Mouse (Mus musculus) neural tube, embryonic 14.5 days (tissue): ENCODE data around the gene Ttc32. TPM values are rescaled to one million over a fixed set of nuclear protein-coding genes. Genes with fewer than 3 reads are reported as not detected.
A peak's percentile ranks its signal among the peaks of the same experiment; 100 is the strongest.
"Not testable (repeated sequence)": the region's sequence is repeated elsewhere in the genome, so short reads cannot be mapped to it uniquely, and the experiment has no call there.

Experiments
- ATAC-seq: fragments of 200-750 bp; cut with Nextera tagmentation; 2 replicates; pipeline ENCODE4 v1.8.0; 2017; ENCODE audit warnings: low read depth, mild to moderate bottlenecking, moderate TSS enrichment, moderate library complexity
- H3K27ac ChIP-seq: fragments of 300-500 bp; sonication (generic); 2 replicates; pipeline ENCODE4 v1.5.1; 2014; ENCODE audit warnings: low read depth, mild to moderate bottlenecking, control low read depth, low read length, moderate library complexity, mixed read lengths
- H3K27me3 ChIP-seq: fragments of 300-500 bp; sonication (generic); 2 replicates; pipeline ENCODE4 v1.6.1; 2014; ENCODE audit warnings: low read length; ENCODE audit not compliant: control insufficient read depth, insufficient read depth
- H3K36me3 ChIP-seq: fragments of 300-500 bp; sonication (generic); 2 replicates; pipeline ENCODE4 v1.6.1; 2014; ENCODE audit warnings: low read length, mixed read lengths; ENCODE audit not compliant: control insufficient read depth, insufficient read depth
- H3K4me1 ChIP-seq: fragments of 300-500 bp; sonication (generic); 2 replicates; pipeline ENCODE4 v1.6.1; 2014; ENCODE audit warnings: low read length; ENCODE audit not compliant: control insufficient read depth, insufficient read depth
- H3K4me2 ChIP-seq: fragments of 300-500 bp; sonication (generic); 2 replicates; pipeline ENCODE4 v1.6.1; 2014; ENCODE audit warnings: mild to moderate bottlenecking, low read depth, low read length, control low read depth
- H3K4me3 ChIP-seq: fragments of 300-500 bp; sonication (generic); 2 replicates; pipeline ENCODE4 v1.5.1; 2014; ENCODE audit warnings: low read depth, low read length, control low read depth, mixed read lengths
- H3K9ac ChIP-seq: fragments of 300-500 bp; sonication (generic); replicated peaks from 2 replicates; pipeline ENCODE4 v1.6.1; 2014; ENCODE audit warnings: low read depth, mild to moderate bottlenecking, control low read depth, low read length, mixed read lengths
- H3K9me3 ChIP-seq: fragments of 300-500 bp; sonication (generic); 2 replicates; pipeline ENCODE4 v1.6.1; 2016; ENCODE audit warnings: low read length; ENCODE audit not compliant: control insufficient read depth
- WGBS: fragments of 180-500 bp; shearing (Covaris S2); extraction: QIAGEN DNeasy Blood & Tissue Kit; methylation state at CpG from one replicate; pipeline ENCODE4 v1.1.7; 2014; 5-methylcytosine and 5-hydroxymethylcytosine counted together
- polyA plus RNA-seq: library from polyadenylated mRNA; unstranded; fragments of >200 nt; fragmentation: Nextera tagmentation; extraction: Ambion mirVana; gene quantifications from 2 replicates; pipeline ENCODE4 v1.2.1, GENCODE M21; 2014

The Ttc32 gene
- polyA plus RNA-seq, 1 experiment from 2014 or later = 6.9 TPM

DNA sequence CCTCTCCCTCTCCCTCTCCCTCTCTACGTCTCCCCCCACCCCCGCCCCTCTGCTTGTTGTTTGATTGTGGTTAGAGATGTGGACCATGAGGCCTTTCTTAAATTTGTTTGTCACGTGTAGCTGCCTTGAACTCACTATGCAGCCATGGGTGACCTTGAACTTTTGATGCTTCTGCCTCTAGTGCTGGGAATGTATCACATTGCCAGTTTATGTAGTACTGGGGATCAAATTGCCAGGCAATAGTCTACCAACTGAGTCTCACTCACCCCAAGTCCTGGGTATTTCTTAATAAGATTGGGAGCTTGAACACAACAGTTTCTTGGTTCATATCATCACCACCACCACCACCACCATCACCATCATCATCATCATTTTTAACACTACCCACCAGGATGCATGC lies 8.8 kb upstream of the Ttc32 start:
- H3K9me3 ChIP-seq = no peaks in the 10 kb centered on the region
- H3K4me2 ChIP-seq = no peak overlapping the region
- no peak overlapping the region for H3K27ac ChIP-seq
- no peak overlapping the region for H3K4me3 ChIP-seq
- ATAC-seq = no peak
- no peaks in the 10 kb centered on the region for H3K4me1 ChIP-seq
- 70% methylated on average over 3 of the region's 3 CpGs for WGBS
- H3K9ac ChIP-seq = no peak overlapping the region
- no peaks in the 10 kb centered on the region for H3K27me3 ChIP-seq
- 0 out of 2 replicates have a peak, but pooled peaks cover 5% of the 10 kb centered on the region for H3K36me3 ChIP-seq

DNA sequence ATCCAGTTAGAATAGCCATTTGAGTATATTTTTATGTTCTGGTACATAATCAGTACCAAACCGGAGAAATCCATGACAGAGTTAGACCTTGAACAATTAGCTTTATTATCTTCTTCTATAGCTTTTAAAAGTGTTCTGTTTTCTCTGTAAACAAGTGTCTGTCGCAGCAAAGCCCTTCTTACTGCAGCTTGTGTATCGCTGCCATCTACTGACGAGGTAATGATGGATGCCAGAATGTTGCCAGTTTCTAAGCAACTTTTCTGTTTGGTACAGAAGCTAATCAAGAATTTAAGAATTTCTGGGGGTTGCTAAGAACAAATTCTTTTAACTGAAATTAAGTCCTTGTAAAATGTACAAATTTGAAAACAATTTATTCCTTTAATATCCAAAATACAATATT lies 6.8 kb upstream of the Ttc32 start:
- Histone ChIP-seq H3K4me1 (no peaks in the 10 kb centered on the region), H3K9me3 (no peaks in the 10 kb centered on the region), H3K27ac (no peak overlapping the region), H3K27me3 (no peaks in the 10 kb centered on the region), H3K4me3 (no peak overlapping the region), H3K4me2 (no peak overlapping the region), H3K9ac (no peak overlapping the region), H3K36me3 (peaks cover 8% of the 10 kb centered on the region)
- no peak for ATAC-seq
- WGBS = 69% methylated on average over 4 of the region's 4 CpGs

DNA sequence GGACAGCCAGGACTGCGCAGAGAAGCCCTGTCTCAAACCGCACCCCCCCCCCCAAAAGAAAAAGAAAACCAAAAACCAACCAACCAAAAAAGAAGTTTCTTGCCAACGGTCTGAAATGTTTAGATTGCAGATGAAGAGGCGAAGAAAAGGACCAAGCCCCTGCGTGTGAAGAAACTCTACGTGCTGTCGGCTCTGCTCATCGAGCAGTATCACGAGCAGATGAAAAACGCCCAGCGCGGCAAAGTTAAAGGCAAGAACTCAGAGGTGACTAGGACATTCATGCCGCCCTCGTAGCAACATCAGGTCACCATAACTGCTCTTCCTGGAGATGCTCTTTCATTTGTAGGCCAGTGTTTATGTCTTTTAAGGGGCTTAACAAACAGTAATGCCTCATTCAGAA lies 5.7 kb upstream of the Ttc32 start:
- WGBS = 93% methylated on average over 14 of the region's 14 CpGs
- Histone ChIP-seq H3K4me1 (no peaks in the 10 kb centered on the region), H3K9me3 (no peaks in the 10 kb centered on the region), H3K36me3 (peaks cover 4% of the 10 kb centered on the region), H3K9ac (no peak overlapping the region), H3K27me3 (no peaks in the 10 kb centered on the region), H3K27ac (no peak overlapping the region), H3K4me2 (no peak overlapping the region), H3K4me3 (no peak overlapping the region)
- ATAC-seq = no peak

DNA sequence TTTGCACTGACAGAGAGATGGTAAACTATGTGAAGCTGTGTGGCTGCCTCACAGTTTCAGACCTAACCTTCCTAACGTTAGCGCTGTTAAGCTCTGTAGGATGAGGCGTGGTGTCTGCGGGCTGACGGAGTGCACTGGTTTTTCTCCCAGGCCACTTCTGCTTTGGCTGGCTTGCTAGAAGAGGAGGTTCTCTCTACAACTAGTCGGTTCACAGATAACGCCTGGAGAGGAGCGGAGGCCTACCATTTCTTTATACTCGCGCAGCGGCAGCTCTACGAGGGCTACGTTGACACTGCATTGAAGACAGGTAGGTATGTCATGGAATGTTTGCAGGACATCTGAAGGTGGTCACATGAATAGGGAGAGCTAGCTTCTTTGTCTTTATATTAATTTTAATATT lies 5.1 kb upstream of the Ttc32 start:
- Histone ChIP-seq H3K4me3 (no peak overlapping the region), H3K27me3 (no peaks in the 10 kb centered on the region)
- WGBS = 90% methylated on average over 13 of the region's 13 CpGs

DNA sequence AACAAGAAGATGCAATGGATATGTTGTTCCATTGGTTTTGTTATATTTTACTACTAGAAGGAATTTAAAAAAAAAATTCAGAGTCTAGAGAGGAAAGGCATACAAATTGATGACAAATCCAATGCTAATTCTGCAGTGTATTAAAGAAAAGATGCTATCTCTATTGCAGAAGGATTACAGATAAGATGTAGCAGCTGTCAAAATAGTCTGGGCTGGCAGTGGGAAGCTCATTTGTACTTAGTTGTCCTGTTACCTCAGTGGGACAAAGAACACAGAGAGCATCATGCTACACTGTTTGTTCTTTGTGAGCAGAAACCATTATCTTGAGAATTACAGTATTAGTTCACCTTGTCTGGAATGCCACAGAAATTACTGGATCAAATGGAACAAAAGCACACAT lies 3.0 kb upstream of the Ttc32 start:
- Histone ChIP-seq H3K9me3 (no peaks in the 10 kb centered on the region), H3K36me3 (peaks cover 4% of the 10 kb centered on the region), H3K27me3 (no peaks in the 10 kb centered on the region), H3K4me1 (peaks cover 5% of the 10 kb centered on the region; the same call in 1 of the 2 replicates), H3K4me3 (no peak overlapping the region), H3K4me2 (no peak overlapping the region), H3K27ac (no peak overlapping the region), H3K9ac (no peak overlapping the region)
- ATAC-seq = no peak

More for the DNA sequence above, 5.1 kb upstream of the Ttc32 start:
- ATAC-seq = no peak
- no peak overlapping the region for H3K27ac ChIP-seq
- H3K4me1 ChIP-seq = no peaks in the 10 kb centered on the region
- H3K9ac ChIP-seq = no peak overlapping the region
- no peaks in the 10 kb centered on the region for H3K9me3 ChIP-seq
- no peak overlapping the region for H3K4me2 ChIP-seq
- peaks cover 4% of the 10 kb centered on the region for H3K36me3 ChIP-seq

DNA sequence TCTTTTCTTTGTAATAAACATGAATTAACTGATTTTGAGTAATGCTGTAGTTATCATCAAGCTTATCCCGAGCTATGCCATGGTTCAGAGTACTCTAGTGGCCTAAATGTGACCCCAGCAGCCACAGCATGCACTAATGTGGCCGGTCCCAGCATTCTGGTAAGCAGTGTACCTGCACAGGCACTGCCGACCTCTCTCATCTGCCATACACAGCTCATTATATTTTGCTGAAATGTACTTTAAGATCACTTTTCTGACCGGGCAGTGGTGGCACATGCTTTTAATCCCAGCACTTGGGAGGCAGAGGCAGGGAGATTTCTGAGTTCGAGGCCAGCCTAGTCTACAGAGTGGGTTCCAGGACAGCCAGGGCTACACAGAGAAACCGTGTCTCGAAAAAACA lies 981 bp upstream of the Ttc32 start:
- H3K4me3 ChIP-seq, H3K4me2 ChIP-seq, H3K27ac ChIP-seq, H3K9me3 ChIP-seq, ATAC-seq, H3K36me3 ChIP-seq, H3K9ac ChIP-seq, H3K27me3 ChIP-seq, H3K4me1 ChIP-seq: not testable (repeated sequence)
- 91% methylated on average over 7 of the region's 7 CpGs for WGBS

DNA sequence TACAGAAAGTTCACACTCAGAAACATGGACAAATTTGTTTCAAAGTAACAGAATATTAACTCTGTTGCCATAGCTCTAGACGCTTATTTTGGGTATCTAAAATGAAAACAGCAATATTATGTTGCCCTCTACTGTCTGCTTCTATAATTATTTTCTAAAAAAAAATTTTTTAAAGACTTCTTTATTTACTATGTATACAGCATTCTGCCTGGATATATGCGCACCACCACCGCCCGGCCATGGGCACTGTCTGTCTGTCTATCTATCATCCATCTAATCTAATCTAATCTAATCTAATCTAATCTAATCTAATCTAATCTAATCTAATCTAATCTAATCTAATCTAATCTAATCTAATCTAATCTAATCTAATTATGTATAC lies 300 bp upstream of the Ttc32 start:
- H3K9ac ChIP-seq = peak overlapping the region; percentile 89; the same call in 1 of the 2 replicates
- no peaks in the 10 kb centered on the region for H3K27me3 ChIP-seq
- peak; percentile 49 for ATAC-seq
- H3K36me3 ChIP-seq = peaks cover 4% of the 10 kb centered on the region
- 59% methylated on average over 4 of the region's 4 CpGs for WGBS
- no peaks in the 10 kb centered on the region for H3K9me3 ChIP-seq
- peak overlapping the region; percentile 99 for H3K27ac ChIP-seq
- peaks cover 5% of the 10 kb centered on the region; the same call in 1 of the 2 replicates for H3K4me1 ChIP-seq
- peak overlapping the region; percentile 57 for H3K4me3 ChIP-seq
- H3K4me2 ChIP-seq = peak overlapping the region; percentile 57; the same call in 1 of the 2 replicates

DNA sequence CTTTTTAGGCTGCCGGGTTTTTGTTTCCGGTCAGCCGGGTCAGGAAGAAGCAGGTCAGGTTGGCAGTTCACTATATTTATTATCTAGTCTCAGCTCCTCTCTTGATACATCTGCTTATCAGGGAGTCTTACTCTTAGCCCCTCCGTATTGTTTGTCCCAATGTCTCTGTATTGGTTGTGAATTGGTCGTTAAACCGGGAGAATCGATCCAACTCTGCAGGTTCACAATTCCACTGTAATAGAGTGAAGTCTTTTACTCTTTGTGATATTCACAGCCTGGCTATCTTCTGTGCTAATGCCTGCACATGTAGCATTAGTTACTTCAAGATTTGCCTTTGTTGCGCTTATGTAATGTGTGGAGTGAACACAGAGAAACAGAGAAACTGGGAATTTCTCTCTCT lies 1.4 kb downstream of the Ttc32 start:
- no peak for ATAC-seq
- H3K4me1 ChIP-seq = peaks cover 5% of the 10 kb centered on the region; the same call in 1 of the 2 replicates
- WGBS = 60% methylated on average over 8 of the region's 8 CpGs

DNA sequence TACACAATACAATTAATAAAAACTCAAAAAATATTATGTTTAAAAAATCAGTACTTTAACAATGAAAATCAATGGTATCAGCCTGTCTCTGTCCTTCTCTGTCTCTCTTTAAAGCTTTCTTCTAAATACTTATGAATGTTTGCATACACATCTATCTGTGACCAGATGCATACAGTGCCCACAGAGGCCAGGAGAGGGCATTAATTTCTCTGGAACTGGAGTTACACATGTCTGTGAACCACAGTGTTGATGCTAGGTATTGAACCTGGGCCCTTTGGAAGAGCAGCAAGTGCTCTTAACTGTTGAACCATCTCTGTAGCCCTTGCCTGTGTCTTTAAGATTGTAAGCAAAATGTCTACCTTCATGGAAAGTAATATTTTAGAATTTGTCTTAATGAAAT lies 3.3 kb downstream of the Ttc32 start:
- H3K9ac ChIP-seq = no peak overlapping the region
- no peaks in the 10 kb centered on the region for H3K27me3 ChIP-seq
- H3K27ac ChIP-seq = no peak overlapping the region
- H3K4me3 ChIP-seq = no peak overlapping the region
- no peaks in the 10 kb centered on the region for H3K36me3 ChIP-seq
- no peaks in the 10 kb centered on the region for H3K9me3 ChIP-seq
- peaks cover 5% of the 10 kb centered on the region; the same call in 1 of the 2 replicates for H3K4me1 ChIP-seq
- H3K4me2 ChIP-seq = no peak overlapping the region
- no peak for ATAC-seq

More for the DNA sequence above, 1.4 kb downstream of the Ttc32 start:
- Histone ChIP-seq H3K27ac (no peak overlapping the region), H3K27me3 (no peaks in the 10 kb centered on the region), H3K9me3 (no peaks in the 10 kb centered on the region), H3K36me3 (peaks cover 4% of the 10 kb centered on the region), H3K9ac (peak overlapping the region; percentile 89), H3K4me3 (peak overlapping the region; percentile 57), H3K4me2 (peak overlapping the region; percentile 57)

DNA sequence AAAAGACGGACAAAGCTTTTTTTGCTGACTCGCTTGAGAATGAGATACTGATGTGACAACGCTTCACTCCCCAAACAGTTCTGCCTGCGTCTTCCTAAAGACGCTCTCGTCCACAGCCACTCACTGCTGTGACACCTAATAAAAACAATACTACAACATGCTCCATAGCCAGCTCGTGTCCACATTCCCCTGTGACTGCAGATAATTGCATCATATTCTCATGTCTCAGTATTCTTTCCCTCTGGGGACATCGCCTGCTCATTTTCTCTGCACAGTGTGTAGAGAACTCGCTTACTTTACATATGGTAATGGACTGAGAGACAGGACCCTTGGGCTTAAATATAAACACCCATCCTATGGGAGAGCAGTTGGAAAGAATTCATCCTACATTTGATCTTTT lies 6.6 kb downstream of the Ttc32 start:
- Histone ChIP-seq H3K4me1 (no peaks in the 10 kb centered on the region), H3K27me3 (no peaks in the 10 kb centered on the region), H3K9ac (no peak overlapping the region), H3K4me2 (no peak overlapping the region), H3K27ac (no peak overlapping the region), H3K36me3 (no peaks in the 10 kb centered on the region), H3K4me3 (no peak overlapping the region), H3K9me3 (no peaks in the 10 kb centered on the region)
- ATAC-seq = no peak
- 63% methylated on average over 9 of the region's 9 CpGs for WGBS
